Mouse (Mus musculus) urinary bladder, postnatal 10 days (tissue): Measurements from ENCODE around the gene Kcnd3.

Experiments used
- DNase-seq: peaks from one replicate; pipeline ENCODE4 v3.0.0; 2022; ENCODE audit warnings: low spot score

Gene Kcnd3

GRCm38 (mm10) chr3:105590056-105590672, 138.0 kb downstream of the Kcnd3 start:
- no peak for DNase-seq

- no peak for DNase-seq
These were observed 139.6 kb downstream of the Kcnd3 start for GRCm38 (mm10) chr3:105591766-105592165.

DNA sequence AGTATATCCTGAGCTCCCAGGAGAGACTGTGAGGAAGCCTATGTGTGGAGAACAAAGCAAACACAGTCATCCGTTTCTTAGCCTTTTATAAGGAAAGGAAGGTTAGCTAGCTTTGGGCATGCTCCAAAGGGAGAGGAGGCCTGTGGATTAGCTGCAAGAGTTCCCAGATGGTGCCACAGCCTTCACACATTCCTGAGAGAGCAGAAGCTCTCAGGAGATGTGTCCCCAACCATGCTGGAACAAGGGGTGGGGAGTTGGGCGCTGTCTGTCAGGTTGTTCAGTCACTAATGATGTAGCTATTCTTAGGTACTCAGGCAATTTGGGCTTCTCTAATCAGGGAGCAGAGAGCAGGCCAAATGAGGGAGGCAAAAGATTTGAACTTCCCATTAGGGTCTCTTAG, 140.1 kb downstream of the Kcnd3 start:
- no peak for DNase-seq

- DNase-seq = no peak
These were observed 148.4 kb downstream of the Kcnd3 start for GRCm38 (mm10) chr3:105600483-105600882.

DNA sequence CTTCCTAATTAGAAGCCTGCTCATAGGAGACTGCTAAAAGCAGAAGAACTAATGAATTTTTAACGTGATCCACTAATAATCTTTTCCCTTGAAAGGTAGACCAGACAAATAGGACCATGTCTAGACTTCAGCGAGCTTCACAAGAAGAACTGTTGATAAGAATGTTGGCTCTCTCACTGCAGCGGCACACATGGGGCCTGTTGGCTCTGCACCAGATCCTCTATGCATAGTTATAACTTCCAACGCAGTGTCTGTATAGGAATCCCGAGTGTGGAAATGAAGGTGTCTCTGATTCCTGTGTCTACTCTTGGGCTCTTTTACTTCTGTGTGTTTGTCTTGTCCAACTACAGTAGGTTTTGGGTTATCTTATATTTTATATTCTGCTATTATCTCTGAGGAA, 150.8 kb downstream of the Kcnd3 start:
- DNase-seq = no peak

DNA sequence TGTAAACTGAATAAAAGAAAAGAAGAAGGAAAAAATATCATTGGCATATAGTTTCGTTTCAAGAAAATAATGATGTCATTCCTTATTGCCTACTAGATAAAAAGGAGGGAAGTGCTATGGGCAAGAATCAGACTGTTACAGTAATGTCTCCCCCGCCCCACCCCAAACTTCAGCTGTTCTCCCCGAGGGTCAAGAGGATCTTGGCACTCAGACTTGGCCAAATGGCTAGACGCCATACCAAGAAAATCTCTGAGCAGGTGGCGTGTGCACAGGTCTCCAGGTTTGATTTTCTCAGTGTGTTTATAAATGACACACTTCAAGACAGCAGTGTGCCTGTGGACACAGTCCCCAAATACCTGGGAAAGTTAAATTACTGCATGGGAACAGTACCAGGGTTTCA, 153.6 kb downstream of the Kcnd3 start:
- no peak for DNase-seq

GRCm38 (mm10) chr3:105608857-105609256, 156.7 kb downstream of the Kcnd3 start:
- DNase-seq = no peak

GRCm38 (mm10) chr3:105611531-105612422, 159.6 kb downstream of the Kcnd3 start:
- DNase-seq = no peak

DNA sequence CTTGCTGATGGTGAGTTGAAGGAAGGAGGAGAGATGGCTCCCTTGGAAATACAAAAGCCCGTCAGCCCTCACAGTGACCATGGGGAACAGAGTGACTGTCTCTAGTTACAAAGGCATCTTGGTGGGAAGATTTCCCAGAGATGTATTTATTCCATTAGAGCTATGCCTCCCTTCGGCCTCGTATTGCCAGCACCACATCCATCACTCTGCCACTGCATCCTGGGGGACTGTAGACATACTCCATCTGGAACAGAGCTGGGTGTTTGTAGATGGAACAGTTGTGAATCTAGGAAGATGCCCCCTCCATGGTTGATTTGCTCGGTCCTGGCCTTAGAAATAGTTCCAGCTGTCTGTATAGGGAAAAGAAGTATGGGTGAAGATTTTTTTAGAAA, 160.3 kb downstream of the Kcnd3 start:
- DNase-seq = no peak

DNA sequence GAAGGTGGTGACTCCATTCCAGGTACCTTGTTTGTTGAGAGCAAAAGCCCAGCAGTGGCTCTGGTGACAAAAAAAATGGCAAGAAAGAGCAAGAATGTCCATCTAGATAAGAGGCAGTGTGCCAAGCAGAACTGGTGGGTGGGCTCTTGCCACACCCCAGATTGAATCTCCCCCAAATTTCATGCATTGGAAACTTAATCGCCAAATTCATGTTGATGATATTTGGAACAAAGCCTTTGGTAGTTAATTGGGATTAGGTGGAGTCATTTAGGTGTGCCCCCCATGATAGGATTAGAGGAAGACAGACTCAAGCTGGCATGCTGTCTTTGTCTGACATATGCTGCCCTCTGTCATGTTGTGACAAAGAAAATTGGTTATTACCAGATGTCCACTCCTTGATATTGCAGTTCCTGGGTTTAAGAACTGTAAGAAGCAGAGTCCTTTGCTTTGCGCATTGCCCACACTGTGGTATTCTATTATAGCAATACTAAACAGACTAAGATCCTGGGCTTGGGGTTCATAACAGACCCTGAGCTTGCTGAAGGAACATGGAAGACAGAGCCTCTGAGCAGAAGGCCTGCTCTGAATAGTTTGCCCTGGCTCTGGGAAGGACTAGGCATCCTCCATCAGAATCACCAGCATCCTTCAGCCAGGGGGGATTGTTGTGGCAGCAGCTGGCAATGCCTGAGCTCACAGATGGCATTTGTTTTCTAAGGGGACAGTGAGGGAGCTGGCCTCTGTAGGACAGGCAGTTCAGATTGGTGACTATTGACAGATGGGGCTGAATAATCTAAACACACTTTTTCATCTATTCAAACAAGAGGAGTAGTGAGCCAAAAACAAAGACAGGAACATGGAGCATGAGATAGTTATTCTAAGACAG, 165.0 kb downstream of the Kcnd3 start:
- DNase-seq = no peak

DNA sequence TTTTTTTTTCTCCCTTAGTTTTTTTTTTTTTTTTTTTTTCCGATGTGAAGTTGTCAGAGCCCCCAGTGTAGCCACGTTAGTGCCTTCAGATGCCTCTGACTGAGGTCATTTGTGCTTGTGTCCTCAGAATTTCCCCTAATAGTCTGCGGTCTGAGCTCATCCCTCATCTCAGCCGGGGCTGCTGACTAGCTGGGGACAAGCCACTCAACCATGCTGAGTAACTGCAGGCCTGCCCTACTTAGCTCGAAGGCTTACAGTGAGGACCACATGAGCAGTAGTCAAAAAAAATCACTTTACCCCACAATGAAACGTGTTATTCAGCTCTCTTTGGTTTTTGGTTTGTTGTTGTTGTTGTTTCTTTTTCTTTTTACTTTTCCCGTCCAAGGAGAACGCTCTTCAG, 169.0 kb downstream of the Kcnd3 start:
- DNase-seq = no peak

GRCm38 (mm10) chr3:105623137-105623536, 171.0 kb downstream of the Kcnd3 start:
- DNase-seq = no peak

- no peak for DNase-seq
These were observed 173.8 kb downstream of the Kcnd3 start for GRCm38 (mm10) chr3:105625961-105626360.

GRCm38 (mm10) chr3:105627258-105627657, 175.1 kb downstream of the Kcnd3 start:
- DNase-seq = no peak

DNA sequence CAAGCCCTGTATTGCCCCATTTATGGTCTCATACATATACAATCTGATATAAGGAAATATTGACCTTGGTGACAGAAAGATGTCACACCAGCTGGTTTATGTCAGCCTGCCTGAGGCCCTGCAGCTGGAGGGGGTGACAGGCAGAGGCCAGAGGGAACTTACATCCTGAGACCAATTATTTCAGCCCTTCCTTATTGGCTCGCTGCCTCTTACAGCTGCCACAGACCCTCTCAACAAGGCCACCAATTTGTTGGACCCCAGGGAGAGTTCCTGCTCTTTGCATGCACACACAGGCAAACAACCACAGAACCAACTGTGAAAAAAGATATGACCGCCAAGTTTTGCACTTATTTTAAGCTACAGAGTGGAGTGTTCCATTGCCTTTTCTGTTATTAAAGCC, 180.2 kb downstream of the Kcnd3 start:
- no peak for DNase-seq

GRCm38 (mm10) chr3:105633021-105633420, 180.9 kb downstream of the Kcnd3 start:
- no peak for DNase-seq

GRCm38 (mm10) chr3:105642186-105642585, 190.1 kb downstream of the Kcnd3 start:
- no peak for DNase-seq

GRCm38 (mm10) chr3:105643566-105643965, 191.4 kb downstream of the Kcnd3 start:
- no peak for DNase-seq

DNA sequence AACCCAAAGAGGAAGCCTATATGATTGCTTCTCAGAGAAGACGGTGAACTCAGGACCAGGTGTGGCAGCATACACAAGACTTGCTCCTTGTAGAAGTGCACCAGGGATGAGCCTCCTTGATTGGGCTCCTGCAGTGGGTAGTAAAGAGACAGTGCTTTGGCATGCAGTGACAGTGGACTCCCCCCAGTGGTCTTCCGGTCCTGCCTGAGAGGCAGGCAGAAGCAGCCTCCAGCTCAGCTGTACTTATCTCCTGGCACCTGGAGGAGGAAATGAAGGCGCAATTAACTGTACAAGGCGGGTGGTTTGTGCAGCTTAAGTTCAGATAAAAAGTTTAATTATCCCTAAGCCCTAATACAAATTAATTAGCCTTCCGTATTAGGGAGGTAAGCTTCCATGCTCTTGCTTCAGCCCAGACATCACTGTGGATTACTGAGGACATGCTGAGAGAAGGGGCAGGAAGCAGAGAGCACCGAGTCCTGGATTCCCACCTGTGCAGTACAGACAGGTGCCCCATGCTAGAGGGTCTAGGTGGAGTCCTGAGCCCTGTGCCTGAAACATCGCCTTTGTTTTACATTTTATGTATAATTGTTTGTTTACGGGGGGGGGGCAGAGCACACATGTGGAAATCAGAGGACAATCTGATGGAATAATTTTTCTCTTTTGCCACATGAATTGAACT, 196.9 kb downstream of the Kcnd3 start:
- no peak for DNase-seq

- no peak for DNase-seq
These were observed 201.6 kb downstream of the Kcnd3 start for GRCm38 (mm10) chr3:105653544-105654380.

- no peak for DNase-seq
These were observed 203.0 kb downstream of the Kcnd3 start for GRCm38 (mm10) chr3:105655031-105655585.
